Mouse (Mus musculus) lung, postnatal 36 days (tissue): ENCODE data around the gene Relt.

Experiments used
- DNase-seq: peaks from one replicate; pipeline ENCODE4 v3.0.0; 2022; ENCODE audit warnings: mixed read lengths

The Relt gene

GRCm38 (mm10) chr7:100844385-100845025 lies 18.7 kb downstream of the Relt start:
- no peak for DNase-seq

- DNase-seq = no peak
These were observed 19.4 kb downstream of the Relt start for GRCm38 (mm10) chr7:100843866-100844265.

- no peak for DNase-seq
These were observed 21.1 kb downstream of the Relt start for GRCm38 (mm10) chr7:100842175-100842574.

GRCm38 (mm10) chr7:100841608-100842007 lies 21.6 kb downstream of the Relt start:
- no peak for DNase-seq

DNA sequence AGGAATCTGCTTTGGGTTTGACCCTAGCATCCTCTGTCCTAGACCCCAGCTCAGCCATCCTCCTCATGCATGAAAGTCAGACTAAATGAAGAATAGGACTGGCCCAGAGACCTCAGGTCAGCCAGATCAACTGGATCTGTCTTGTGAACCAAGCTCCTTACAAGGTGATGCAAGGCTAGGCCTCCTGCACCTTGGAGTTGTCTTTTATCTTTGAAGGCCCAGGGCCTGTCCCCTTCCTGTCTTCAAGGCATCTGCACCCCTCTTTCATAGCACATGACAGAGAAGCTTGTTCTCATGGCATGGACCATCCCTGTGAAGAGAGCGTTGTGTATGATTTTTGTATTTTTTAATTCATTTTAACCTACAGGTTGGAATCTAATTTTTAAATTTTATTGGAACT lies 22.3 kb downstream of the Relt start:
- no peak for DNase-seq

DNA sequence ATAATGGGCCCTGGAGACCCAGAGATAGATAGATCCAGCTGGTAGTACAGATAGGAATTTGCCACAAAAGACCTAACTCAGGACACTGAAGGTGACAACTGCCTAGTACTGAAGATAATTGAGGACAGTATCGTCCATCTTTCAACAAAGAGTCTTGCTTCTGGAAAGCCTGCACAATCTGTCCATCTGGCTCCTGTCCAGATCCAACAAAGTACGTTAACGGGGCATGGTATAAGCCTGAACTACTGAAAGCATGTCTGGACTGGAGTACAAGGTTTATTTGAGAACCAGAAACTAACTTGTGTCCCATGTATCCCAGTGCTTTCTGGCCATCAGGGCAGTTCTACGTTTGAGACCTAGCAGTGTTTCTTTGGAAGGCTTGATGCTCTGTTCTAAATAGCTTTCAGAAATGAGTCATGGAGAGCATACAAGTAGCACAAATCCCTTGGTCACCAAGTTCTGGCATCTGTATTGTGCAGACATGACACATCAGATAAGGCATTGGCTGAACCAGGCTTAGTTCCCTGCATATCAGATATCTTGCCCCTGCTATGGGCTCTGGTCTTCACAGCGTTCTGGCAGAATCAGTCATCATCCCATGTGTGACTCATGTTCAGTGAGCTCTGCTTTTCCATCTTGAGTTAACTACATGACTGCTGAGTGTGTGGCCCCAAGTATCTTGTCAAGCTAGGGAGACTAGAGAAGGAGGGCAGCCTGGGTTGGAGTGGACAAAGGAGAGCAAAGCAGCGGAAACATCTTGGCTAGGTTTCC lies 23.4 kb downstream of the Relt start:
- DNase-seq = no peak

DNA sequence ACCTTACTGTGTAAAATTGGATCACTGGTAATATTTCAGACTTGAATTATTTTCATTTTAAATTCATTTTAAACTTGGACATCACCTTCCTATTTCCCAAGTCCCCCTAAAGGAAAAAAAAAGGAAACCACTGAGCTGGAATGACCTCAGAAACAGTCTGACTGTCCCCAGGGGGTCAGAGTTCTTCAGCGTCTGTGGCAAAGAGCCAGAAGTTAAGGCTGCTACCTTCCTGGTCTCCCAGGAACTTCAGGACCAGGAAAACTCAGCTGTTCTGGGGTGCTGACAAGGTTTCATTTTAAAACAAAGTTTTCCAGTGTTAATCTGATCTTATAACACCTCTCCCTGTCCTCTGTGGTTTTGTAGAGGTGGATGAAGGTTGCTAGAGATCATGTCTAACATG lies 25.5 kb downstream of the Relt start:
- DNase-seq = no peak

- DNase-seq = no peak
These were observed 26.6 kb downstream of the Relt start for GRCm38 (mm10) chr7:100836657-100837056.

GRCm38 (mm10) chr7:100835711-100836110 lies 27.5 kb downstream of the Relt start:
- DNase-seq = no peak

GRCm38 (mm10) chr7:100835168-100835567 lies 28.1 kb downstream of the Relt start:
- DNase-seq = no peak

GRCm38 (mm10) chr7:100833859-100834258 lies 29.4 kb downstream of the Relt start:
- DNase-seq = no peak

DNA sequence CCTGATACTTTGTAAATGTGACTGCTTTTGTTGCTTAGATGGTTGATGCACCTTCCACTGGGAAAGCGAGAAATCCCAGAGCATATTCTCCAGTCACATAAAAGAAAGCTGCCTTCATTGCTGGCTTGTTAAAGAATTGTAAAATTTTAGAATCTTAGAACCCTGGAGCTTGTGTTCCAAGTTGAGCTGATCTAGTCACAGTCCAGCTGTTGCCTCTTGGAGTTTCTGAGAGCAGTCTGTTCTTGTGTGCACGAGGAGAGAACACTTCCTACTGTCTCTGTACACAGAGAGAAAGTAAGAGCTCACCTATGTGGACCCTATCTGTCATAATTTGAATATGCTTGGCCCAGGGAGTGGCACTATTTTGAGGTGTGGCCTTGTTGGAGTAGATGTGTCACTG lies 34.7 kb downstream of the Relt start:
- DNase-seq = no peak

- no peak for DNase-seq
These were observed 38.6 kb downstream of the Relt start for GRCm38 (mm10) chr7:100824661-100825060.

GRCm38 (mm10) chr7:100818401-100819064 lies 44.7 kb downstream of the Relt start:
- DNase-seq = no peak

- DNase-seq = no peak
These were observed 45.8 kb downstream of the Relt start for GRCm38 (mm10) chr7:100817442-100817760.

GRCm38 (mm10) chr7:100816759-100817441 lies 46.3 kb downstream of the Relt start:
- no peak for DNase-seq

GRCm38 (mm10) chr7:100815900-100816570 lies 47.2 kb downstream of the Relt start:
- DNase-seq = no peak

- DNase-seq = no peak
These were observed 50.6 kb downstream of the Relt start for GRCm38 (mm10) chr7:100812641-100813040.

- no peak for DNase-seq
These were observed 51.3 kb downstream of the Relt start for GRCm38 (mm10) chr7:100811912-100812311.

- DNase-seq = no peak
These were observed 57.9 kb downstream of the Relt start for GRCm38 (mm10) chr7:100805391-100805790.

DNA sequence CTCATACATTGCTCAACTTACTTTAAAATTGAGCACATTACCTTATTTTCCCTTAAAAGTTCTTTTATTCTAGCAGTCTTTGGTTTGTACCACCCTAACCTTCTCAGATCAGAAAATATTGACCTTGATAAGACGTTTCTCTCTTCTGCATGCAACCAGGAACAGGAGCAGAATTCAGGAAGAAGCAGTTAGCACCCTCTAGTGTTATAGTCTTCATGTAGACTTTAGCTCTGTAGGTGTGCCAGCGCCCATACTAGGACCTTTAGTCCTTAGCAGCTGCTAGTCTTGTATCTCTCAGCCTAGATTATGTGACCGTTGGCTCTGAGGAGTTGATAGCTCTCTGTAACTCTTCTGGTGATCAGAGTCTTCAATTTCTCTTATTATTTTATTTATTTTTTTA lies 64.4 kb downstream of the Relt start:
- DNase-seq = peak; percentile 52
